Mouse (Mus musculus) ovary, postnatal 14 days (tissue): ENCODE data around the gene Avp.

Source experiments
- DNase-seq: peaks from one replicate; pipeline ENCODE4 v3.0.0; 2022; ENCODE audit warnings: low spot score

Gene Avp

GRCm38 (mm10) chr2:130569926-130570325 lies 12.4 kb downstream of the Avp start:
- DNase-seq = no peak

GRCm38 (mm10) chr2:130568921-130569320 lies 13.4 kb downstream of the Avp start:
- no peak for DNase-seq

- no peak for DNase-seq
Measured at GRCm38 (mm10) chr2:130564983-130565382, 17.4 kb downstream of the Avp start.

- peak; percentile 15 for DNase-seq
Measured at GRCm38 (mm10) chr2:130564063-130564462, 18.3 kb downstream of the Avp start.

- DNase-seq = peak; percentile 81
Measured at GRCm38 (mm10) chr2:130563212-130564055, 18.9 kb downstream of the Avp start, which contains the start of gene Mrps26. TSS of gene Mrps26 (plus strand) at chr2:130563742.

- no peak for DNase-seq
Measured at GRCm38 (mm10) chr2:130558015-130558414, 24.3 kb downstream of the Avp start.

- no peak for DNase-seq
Measured at GRCm38 (mm10) chr2:130557462-130557861, 24.9 kb downstream of the Avp start.

GRCm38 (mm10) chr2:130556292-130556691 lies 26.1 kb downstream of the Avp start:
- no peak for DNase-seq

- DNase-seq = no peak
Measured at GRCm38 (mm10) chr2:130554841-130555240, 27.5 kb downstream of the Avp start.

GRCm38 (mm10) chr2:130546957-130547356 lies 35.4 kb downstream of the Avp start:
- DNase-seq = no peak

GRCm38 (mm10) chr2:130540266-130540665 lies 42.1 kb downstream of the Avp start:
- no peak for DNase-seq

- DNase-seq = no peak
Measured at GRCm38 (mm10) chr2:130538876-130539546, 43.3 kb downstream of the Avp start.

GRCm38 (mm10) chr2:130536890-130537289 lies 45.5 kb downstream of the Avp start:
- no peak for DNase-seq

GRCm38 (mm10) chr2:130535017-130535416 lies 47.3 kb downstream of the Avp start:
- DNase-seq = no peak

GRCm38 (mm10) chr2:130532201-130532600 lies 50.2 kb downstream of the Avp start:
- DNase-seq = no peak
